34 mouse cellular contexts compared by ENCODE assay signal in genomic region chr3:133104436-133104835, GRCm38 (mm10).
"Had no signal": no experiment of that assay in that cellular context is flagged by ENCODE, and none has a peak within 500 bp of the region (broad histone marks: within the 10 kb centered on the region; RNA-seq: fewer than 3 reads in every experiment).

No protein-coding gene starts in this region.

- H3K27ac ChIP-seq: heart, embryonic 13.5 days; heart, embryonic 15.5 days; hindbrain, embryonic 10.5 days; hindbrain, embryonic 12.5 days; hindbrain, embryonic 13.5 days; hindbrain, embryonic 14.5 days; hindbrain, embryonic 15.5 days; hindbrain, postnatal 0 days; intestine, embryonic 15.5 days; kidney, embryonic 15.5 days; kidney, postnatal 0 days; layer of hippocampus, adult 2 months had no signal

- H3K4me1 ChIP-seq: heart, embryonic 12.5 days; heart, embryonic 13.5 days; heart, embryonic 15.5 days; hindbrain, embryonic 10.5 days; hindbrain, embryonic 12.5 days; hindbrain, embryonic 13.5 days; hindbrain, embryonic 15.5 days; intestine, embryonic 15.5 days; kidney, embryonic 15.5 days had no signal

- DNase-seq: heart, postnatal 10 days; heart, postnatal 14 days; heart, postnatal 36 days; heart, postnatal 4 days; kidney, adult 11 months; kidney, adult 18-20 months; kidney, adult 2 months; kidney, adult 8-10 months; kidney, adult 9 months; kidney, postnatal 10 days; kidney, postnatal 14 days; kidney, postnatal 25 days; kidney, postnatal 36 days; kidney, postnatal 4 days; layer of hippocampus, adult 9-11 months; layer of hippocampus, postnatal 36 days had no signal

- H3K4me3 ChIP-seq: heart, embryonic 12.5 days; heart, embryonic 13.5 days; heart, embryonic 15.5 days; hindbrain, embryonic 10.5 days; hindbrain, embryonic 12.5 days; hindbrain, embryonic 13.5 days; hindbrain, embryonic 15.5 days; intestine, embryonic 15.5 days; kidney, embryonic 15.5 days; layer of hippocampus, adult 2 months had no signal

- H3K9me3 ChIP-seq: heart, embryonic 12.5 days; heart, embryonic 13.5 days; heart, embryonic 15.5 days; hindbrain, embryonic 10.5 days; hindbrain, embryonic 12.5 days; hindbrain, embryonic 13.5 days; hindbrain, embryonic 15.5 days; intestine, embryonic 15.5 days; kidney, embryonic 15.5 days had no signal

- H3K27me3 ChIP-seq: heart, embryonic 12.5 days; heart, embryonic 13.5 days; heart, embryonic 15.5 days; hindbrain, embryonic 12.5 days; hindbrain, embryonic 13.5 days; hindbrain, embryonic 15.5 days; intestine, embryonic 15.5 days; kidney, embryonic 15.5 days had no signal

- H3K9ac ChIP-seq: heart, embryonic 12.5 days; heart, embryonic 13.5 days; heart, embryonic 15.5 days; hindbrain, embryonic 12.5 days; hindbrain, embryonic 13.5 days; hindbrain, embryonic 14.5 days; hindbrain, embryonic 15.5 days; intestine, embryonic 15.5 days; kidney, embryonic 15.5 days had no signal

- H3K4me2 ChIP-seq: heart, embryonic 11.5 days; heart, embryonic 12.5 days; heart, embryonic 13.5 days; heart, embryonic 15.5 days; hindbrain, embryonic 12.5 days; hindbrain, embryonic 13.5 days; hindbrain, embryonic 14.5 days; hindbrain, embryonic 15.5 days; intestine, embryonic 15.5 days; kidney, embryonic 15.5 days had no signal

- ATAC-seq: hindbrain, embryonic 16.5 days; hindbrain, postnatal 0 days; inflammation-experienced regulatory T-cells, adult 6 months; intestine, embryonic 15.5 days; intestine, embryonic 16.5 days; intestine, postnatal 0 days had no signal
